7 mouse cellular contexts compared by ENCODE assay signal in the genomic region with DNA sequence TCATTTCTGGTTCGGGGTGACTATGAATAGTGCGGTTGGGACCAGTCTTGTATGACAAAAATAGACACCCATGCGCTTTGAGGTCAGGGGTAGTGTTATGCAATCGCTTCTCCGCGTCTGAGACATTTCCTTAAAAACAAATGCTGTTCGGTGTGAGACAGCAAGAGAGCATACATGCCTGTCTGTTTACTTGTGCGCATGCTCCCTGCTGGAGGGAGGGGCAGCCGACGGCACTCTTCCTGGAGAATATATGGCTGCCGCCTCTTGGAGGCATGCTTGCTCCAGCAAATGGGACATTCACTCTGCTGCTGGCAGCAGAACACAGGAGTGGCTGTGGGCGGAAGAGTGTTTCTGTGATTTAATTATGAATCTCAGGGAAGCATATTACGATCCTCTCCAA.
DNase-seq lines count a peak whose midpoint lies in the region; ATAC-seq lines count a peak whose summit lies in the region.

No protein-coding gene starts in this region.

- peak overlapping the region; percentile 14; the same call in 1 of the 2 replicates for H3K4me2 ChIP-seq in midbrain, embryonic 15.5 days

- no peaks in the 10 kb centered on the region for H3K27me3 ChIP-seq in midbrain, embryonic 15.5 days (replicated peaks)

- intact Hi-C loops in left cerebral cortex, postnatal 25 days (cut with DNase I): no loop called here

- H3K36me3 ChIP-seq in midbrain, embryonic 15.5 days (replicated peaks): no peaks in the 10 kb centered on the region

- DNase-seq in adrenal gland, adult 18-20 months (ENCODE audit: low spot score in 2 of 2): peak; percentile 60 to 65
- peak; percentile 89 for DNase-seq in cerebellum, adult 11-12 months
- DNase-seq in gastrocnemius, postnatal 25 days: peak; percentile 62
- peak; percentile 83 for DNase-seq in kidney, adult 18-20 months
- DNase-seq in left cerebral cortex, postnatal 25 days (ENCODE audit: low spot score in 2 of 2): peak; percentile 86 to 96
- peak; percentile 59 to 74 for DNase-seq in spleen, postnatal 4 days (ENCODE audit: low spot score in 2 of 2)

- peak overlapping the region; percentile 27; the same call in 1 of the 2 replicates for H3K27ac ChIP-seq in midbrain, embryonic 15.5 days

- no peak overlapping the region for H3K4me3 ChIP-seq in midbrain, embryonic 15.5 days

- no peaks in the 10 kb centered on the region for H3K9me3 ChIP-seq in midbrain, embryonic 15.5 days

- no peak overlapping the region for H3K9ac ChIP-seq in midbrain, embryonic 15.5 days

- ATAC-seq in midbrain, embryonic 15.5 days (replicated peaks): peak; percentile 83

- peaks cover 31% of the 10 kb centered on the region for H3K4me1 ChIP-seq in midbrain, embryonic 15.5 days

- WGBS in midbrain, embryonic 15.5 days: 60% methylated on average over 13 of the region's 13 CpGs
